Mouse (Mus musculus) E14TG2a.4 (cell line): Measurements from ENCODE around the gene Fbn1.

Experiments
- CTCF ChIP-seq: conservative IDR thresholded peaks from 2 replicates; pipeline ENCODE4 v1.5.1; 2014; ENCODE audit warnings: low read length
- POU5F1 ChIP-seq: IDR thresholded peaks from 2 replicates; pipeline ENCODE4 v1.6.1; 2014; ENCODE audit warnings: low read length, borderline replicate concordance

DNA sequence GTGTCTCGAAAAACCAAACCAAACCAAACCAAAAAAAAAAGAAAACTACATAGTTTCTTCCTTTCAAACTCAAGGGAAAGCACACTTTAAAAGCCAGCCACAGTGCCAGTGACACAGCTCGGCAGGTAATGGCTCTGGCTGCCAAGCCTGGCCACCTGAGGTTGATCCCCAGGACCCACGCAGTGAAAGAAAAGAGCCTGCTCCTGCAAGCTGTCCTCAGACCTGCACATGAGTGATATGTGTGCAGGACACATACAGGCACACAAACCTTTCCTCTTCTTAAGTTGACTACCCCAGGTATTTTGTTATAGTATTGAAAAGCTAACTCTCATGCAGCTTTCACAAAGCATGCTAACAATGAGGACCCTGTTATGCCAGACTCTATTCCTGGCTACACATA is 107.7 kb downstream of the Fbn1 start:
- TF ChIP-seq CTCF (no peak), POU5F1 (no peak)
